Mouse (Mus musculus) 3T3-L1 (cell line): ENCODE data around the gene Olfr147.
"Not testable (repeated sequence)": the region's sequence is repeated elsewhere in the genome, so short reads cannot be mapped to it uniquely, and the experiment has no call there.

ENCODE experiments used
- DNase-seq: peaks from one replicate; pipeline ENCODE4 v3.0.0-alpha.2; 2015; ENCODE audit warnings: low read depth, low spot score

The Olfr147 gene

GRCm38 (mm10) chr9:38401398-38401797, at the start of gene Olfr147:
Gene Olfr147, plus strand, starts transcription at chr9:38401698.
- no peak for DNase-seq

- DNase-seq, result no peak
These were observed 34.9 kb upstream of the Olfr147 start, which contains the start of gene Olfr250 for GRCm38 (mm10) chr9:38366596-38366995. Gene Olfr250, plus strand, starts transcription at chr9:38366896.

- no peak for DNase-seq
These were observed 24.7 kb upstream of the Olfr147 start, which contains the start of gene Olfr251 for GRCm38 (mm10) chr9:38376786-38377185. Gene Olfr251, plus strand, starts transcription at chr9:38377086.

- DNase-seq, result not testable (repeated sequence)
These were observed 6.0 kb downstream of the Olfr147 start for GRCm38 (mm10) chr9:38407502-38407901.

- peak; percentile 7 for DNase-seq
These were observed 12.0 kb downstream of the Olfr147 start for GRCm38 (mm10) chr9:38413502-38413901.

- no peak for DNase-seq
These were observed 22.3 kb downstream of the Olfr147 start for GRCm38 (mm10) chr9:38423801-38424200.

- DNase-seq, result no peak
These were observed 25.5 kb downstream of the Olfr147 start for GRCm38 (mm10) chr9:38427026-38427425.

GRCm38 (mm10) chr9:38429155-38429554, 27.7 kb downstream of the Olfr147 start, which contains the start of gene Olfr901:
Gene Olfr901, plus strand, starts transcription at chr9:38429455.
- no peak for DNase-seq

- DNase-seq, result no peak
These were observed 45.9 kb downstream of the Olfr147 start, which contains the start of gene Olfr902 for GRCm38 (mm10) chr9:38447352-38447751. Gene Olfr902, plus strand, starts transcription at chr9:38447652.
